Mouse (Mus musculus) olfactory bulb, adult 2 months (tissue): Measurements from ENCODE around the gene Exosc7. TPM values are rescaled to one million over a fixed set of nuclear protein-coding genes. Genes with fewer than 3 reads are reported as not detected.

Experiments used
- H3K27ac ChIP-seq: fragments of 200-500 bp; 2 replicates; pipeline ENCODE4 v1.5.1; 2012; ENCODE audit warnings: low read depth, low read length; ENCODE audit not compliant: insufficient read depth
- H3K4me1 ChIP-seq: fragments of 200-500 bp; 2 replicates; pipeline ENCODE4 v1.6.1; 2012; ENCODE audit warnings: low read length; ENCODE audit not compliant: control insufficient read depth, insufficient read depth
- H3K4me3 ChIP-seq: fragments of 200-500 bp; 2 replicates; pipeline ENCODE4 v1.5.1; 2012; ENCODE audit warnings: mild to moderate bottlenecking, low read depth, low read length, moderate library complexity; ENCODE audit not compliant: insufficient read depth
- CTCF ChIP-seq: fragments of 200-500 bp; IDR thresholded peaks from 2 replicates; pipeline ENCODE4 v1.5.1; 2012; ENCODE audit warnings: low read depth, mild to moderate bottlenecking, low read length, moderate library complexity; ENCODE audit not compliant: insufficient read depth
- POLR2A ChIP-seq: fragments of 200-500 bp; IDR thresholded peaks from 2 replicates; pipeline ENCODE4 v1.6.1; 2012; ENCODE audit warnings: mild to moderate bottlenecking, low read depth, low read length, moderate library complexity; ENCODE audit not compliant: insufficient read depth
- WGBS: fragments of 180-500 bp; shearing (Covaris S2); methylation state at CpG from one replicate; pipeline ENCODE4 v1.1.7; 2018; 5-methylcytosine and 5-hydroxymethylcytosine counted together
- polyA plus RNA-seq: library from polyadenylated mRNA; stranded (reverse); fragments of >200 nt; gene quantifications from 2 replicates; pipeline ENCODE4 v1.2.4, GENCODE M21; 2012; ENCODE audit warnings: low replicate concordance; ENCODE audit not compliant: missing spikeins, insufficient read depth, insufficient read length

Exosc7 gene
- polyA plus RNA-seq, 1 experiment = not detected

DNA sequence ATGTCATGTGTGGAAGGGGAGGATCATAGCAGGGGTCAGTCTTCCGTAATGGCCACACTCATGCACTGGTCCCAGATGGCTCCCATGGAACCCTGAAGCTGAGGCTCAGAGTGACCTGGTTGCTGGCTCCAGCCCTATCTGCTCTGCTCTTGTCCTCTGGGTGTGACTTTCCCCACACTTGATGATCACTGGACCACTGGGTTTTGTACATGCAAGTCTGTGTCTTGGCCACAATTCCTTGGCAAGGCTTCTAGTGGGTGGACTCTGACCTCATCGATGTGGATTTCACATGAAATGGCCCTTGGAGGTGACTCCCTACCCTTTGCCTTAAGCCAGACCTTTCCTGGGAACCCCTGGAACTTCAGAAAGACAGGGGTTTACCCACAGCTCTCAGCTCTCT, 40.1 kb downstream of the Exosc7 start:
- WGBS = 96% methylated on average over 2 of the region's 2 CpGs
- Histone ChIP-seq H3K4me3 (no peak overlapping the region), H3K4me1 (peaks cover 3% of the 10 kb centered on the region), H3K27ac (no peak overlapping the region)
- TF ChIP-seq POLR2A (no peak), CTCF (no peak)

DNA sequence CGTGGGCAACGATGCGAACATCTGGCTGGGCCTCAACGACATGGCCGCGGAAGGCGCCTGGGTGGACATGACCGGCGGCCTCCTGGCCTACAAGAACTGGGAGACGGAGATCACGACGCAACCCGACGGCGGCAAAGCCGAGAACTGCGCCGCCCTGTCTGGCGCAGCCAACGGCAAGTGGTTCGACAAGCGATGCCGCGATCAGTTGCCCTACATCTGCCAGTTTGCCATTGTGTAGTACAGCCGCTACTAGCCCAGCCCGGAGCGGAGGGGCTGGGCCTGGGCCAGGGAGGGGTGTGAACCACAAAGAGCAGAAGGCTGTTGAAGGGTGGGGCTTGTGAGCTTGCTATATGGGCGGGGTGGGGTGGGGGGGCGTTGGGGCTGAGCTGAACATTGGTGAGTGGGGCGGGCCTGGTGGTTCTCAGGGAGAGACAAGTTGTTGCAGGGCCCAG, 43.9 kb downstream of the Exosc7 start:
- WGBS = 45% methylated on average over 30 of the region's 30 CpGs
- H3K4me3 ChIP-seq = no peak overlapping the region
- no peak for TF ChIP-seq CTCF
- TF ChIP-seq POLR2A = no peak
- H3K4me1 ChIP-seq = peaks cover 3% of the 10 kb centered on the region
- H3K27ac ChIP-seq = no peak overlapping the region

DNA sequence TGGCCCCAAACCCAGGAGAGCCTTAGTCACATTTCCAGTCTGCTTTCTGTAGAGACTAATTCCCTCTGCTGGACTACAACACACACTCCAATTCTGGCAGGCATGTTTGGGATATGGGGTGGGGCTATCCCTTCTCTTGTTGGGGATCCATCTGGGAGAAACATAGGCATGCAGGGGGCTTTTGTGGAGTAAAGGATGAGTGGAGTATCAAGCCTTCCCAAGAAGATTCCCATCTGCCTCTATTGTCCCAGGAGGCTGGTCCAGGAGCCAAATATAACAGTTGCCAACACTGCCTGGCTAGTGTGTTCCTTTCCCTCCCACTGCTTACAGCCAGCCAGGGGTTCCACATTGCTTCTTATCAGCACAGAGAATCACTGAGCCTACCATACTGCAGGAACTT, 44.7 kb downstream of the Exosc7 start:
- H3K4me1 ChIP-seq = peaks cover 3% of the 10 kb centered on the region
- H3K4me3 ChIP-seq = no peak overlapping the region
- no peak overlapping the region for H3K27ac ChIP-seq
- TF ChIP-seq POLR2A (no peak), CTCF (no peak)

DNA sequence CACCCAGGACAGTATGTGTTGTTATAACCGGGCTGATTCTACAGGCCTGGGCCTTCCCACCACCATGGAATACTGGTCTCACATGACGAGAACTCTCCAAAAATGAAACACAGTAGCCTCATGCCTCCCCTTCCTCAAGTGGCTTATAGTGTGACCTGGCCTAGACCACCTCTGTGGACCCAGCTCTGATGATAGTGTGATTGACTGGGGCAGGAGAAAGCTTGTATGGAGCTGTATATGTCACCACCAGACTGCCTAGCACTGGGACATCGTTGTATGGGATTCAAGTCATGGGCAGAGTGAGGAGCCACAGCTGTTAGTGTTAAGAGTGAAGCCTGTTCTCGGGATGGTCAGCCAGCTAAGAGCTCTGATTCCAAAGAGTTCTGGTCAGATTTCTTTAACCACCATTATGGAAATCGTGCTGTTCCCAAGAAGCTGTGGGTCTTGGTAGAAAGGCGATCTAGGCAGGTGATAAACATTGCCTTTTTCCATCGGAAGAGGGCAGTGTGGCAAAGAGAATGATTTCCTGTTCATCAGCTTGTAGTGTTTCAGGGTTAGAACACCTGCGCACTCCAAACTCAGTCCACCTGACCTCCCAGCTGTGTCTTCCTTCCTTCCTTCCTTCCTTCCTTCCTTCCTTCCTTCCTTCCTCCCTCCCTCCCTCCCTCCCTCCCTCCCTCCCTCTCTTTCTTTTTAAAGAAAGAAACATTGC, 45.3 kb downstream of the Exosc7 start:
- H3K4me1 ChIP-seq = peaks cover 3% of the 10 kb centered on the region
- WGBS = 63% methylated on average over 8 of the region's 8 CpGs

DNA sequence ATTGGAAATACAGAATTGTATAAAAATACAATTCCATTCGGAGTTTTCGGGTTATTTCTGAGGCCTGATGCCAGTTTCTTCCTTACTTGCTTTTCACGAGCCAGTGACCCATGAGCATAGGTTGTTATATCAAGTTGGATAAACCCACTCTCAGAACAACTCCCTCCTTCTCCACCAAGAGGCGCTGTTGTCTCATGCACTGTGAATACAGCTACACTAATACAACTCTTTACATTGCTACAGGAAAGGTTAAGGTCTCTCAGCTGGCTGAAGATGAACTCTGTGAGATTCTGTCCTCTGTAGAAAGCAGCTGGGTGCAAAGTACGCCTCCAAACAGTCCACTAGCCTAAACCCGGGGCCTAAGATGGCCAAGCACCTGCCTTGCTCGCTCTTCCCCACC, 46.3 kb downstream of the Exosc7 start:
- WGBS = 62% methylated on average over 7 of the region's 7 CpGs
- Histone ChIP-seq H3K27ac (no peak overlapping the region), H3K4me1 (peaks cover 3% of the 10 kb centered on the region), H3K4me3 (no peak overlapping the region)
- no peak for TF ChIP-seq CTCF
- TF ChIP-seq POLR2A = no peak

More for the DNA sequence above, 45.3 kb downstream of the Exosc7 start:
- no peak overlapping the region for H3K27ac ChIP-seq
- no peak overlapping the region for H3K4me3 ChIP-seq
- TF ChIP-seq POLR2A (no peak), CTCF (no peak)

DNA sequence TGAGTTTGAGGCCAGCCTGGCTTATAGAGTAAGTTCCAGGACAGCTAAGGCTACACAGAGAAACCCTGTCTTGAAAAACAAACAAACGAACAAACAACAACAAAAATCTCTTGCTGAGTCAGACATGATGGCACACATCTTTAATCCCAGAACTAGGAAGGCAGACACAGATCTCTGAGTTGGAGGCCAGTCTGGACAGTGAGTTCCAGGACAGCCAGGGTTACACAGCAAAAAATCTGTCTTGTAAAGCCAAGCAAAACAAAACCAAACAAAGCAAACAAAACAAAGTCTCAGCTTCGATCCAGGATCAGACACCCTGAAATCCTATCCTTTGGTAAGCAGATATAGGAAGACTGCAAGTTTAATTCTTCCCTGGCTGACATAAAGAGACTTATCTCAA, 48.8 kb downstream of the Exosc7 start:
- Histone ChIP-seq H3K27ac (no peak overlapping the region), H3K4me3 (no peak overlapping the region), H3K4me1 (peaks cover 2% of the 10 kb centered on the region)
- TF ChIP-seq POLR2A (no peak), CTCF (no peak)
- WGBS = 71% methylated on average over 2 of the region's 2 CpGs

DNA sequence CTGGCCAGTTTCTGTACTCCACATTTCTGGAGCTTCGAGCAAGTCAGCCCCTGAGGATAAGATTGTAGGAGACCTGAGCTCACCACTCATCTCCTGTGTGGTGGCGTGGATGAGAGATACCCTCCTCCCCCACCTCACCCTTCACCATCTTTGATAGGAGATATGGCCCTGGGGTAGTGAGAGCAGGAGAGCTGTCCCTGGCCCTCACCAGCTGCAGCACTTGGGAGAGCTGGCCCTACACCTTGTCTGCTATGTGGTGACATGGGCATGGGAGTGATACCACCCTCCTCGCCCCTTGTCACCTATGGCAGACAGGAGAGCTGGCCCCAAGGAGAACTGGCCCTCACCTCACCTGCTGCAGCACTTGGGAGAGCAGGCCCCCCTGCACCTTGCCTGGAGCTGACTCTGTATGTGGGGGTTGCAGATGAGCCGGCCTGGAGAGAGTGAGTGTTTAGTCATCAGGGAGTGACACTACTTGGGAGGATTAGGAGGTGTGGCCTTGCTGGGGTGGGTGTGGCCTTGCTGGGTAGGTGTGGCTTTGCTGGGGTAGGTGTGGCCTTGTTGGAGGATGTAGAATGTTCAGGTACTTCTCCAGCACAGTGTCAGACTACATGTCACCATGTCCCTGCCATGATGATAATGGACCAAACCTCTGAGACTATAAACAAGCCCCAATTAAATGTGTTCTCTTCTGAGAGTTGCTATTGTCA, 50.1 kb downstream of the Exosc7 start:
- no peak overlapping the region for H3K27ac ChIP-seq
- no peak for TF ChIP-seq POLR2A
- no peak for TF ChIP-seq CTCF
- H3K4me1 ChIP-seq = no peaks in the 10 kb centered on the region; the same call in 1 of the 2 replicates
- 83% methylated on average over 4 of the region's 4 CpGs for WGBS
- H3K4me3 ChIP-seq = no peak overlapping the region

DNA sequence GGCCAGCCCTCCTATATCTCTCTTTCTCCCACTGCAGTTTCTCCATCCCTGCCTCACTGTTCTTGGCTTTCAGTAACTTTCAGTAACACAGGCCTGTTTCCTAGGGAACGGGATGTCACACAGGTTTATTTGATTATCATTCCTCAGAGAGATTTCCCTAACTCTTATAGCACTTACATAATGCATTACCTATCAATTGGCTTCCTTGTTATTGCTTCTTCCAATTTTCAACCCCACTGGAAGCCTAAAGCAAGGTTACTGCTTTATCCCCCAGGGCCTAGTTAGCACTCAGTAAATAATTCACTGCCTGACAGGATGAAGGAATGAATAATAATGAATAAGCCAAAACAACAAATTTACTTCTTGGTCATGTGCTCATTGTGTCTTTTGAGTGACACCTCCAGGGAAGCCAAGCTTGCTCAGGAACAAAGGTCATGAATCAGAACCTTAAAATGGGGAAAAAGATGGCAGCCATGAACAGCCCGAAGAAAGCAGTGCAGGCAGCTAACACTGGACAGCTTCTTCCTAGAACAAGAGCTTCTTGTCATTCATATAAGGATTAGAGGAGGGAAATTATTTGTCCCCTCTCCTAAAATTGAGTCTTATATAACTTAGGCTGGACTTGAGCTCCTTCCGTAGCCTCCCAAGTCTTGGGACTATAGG, 52.9 kb downstream of the Exosc7 start:
- WGBS = 87% methylated on average over 3 of the region's 3 CpGs
- Histone ChIP-seq H3K4me1 (no peaks in the 10 kb centered on the region), H3K27ac (no peak overlapping the region)

DNA sequence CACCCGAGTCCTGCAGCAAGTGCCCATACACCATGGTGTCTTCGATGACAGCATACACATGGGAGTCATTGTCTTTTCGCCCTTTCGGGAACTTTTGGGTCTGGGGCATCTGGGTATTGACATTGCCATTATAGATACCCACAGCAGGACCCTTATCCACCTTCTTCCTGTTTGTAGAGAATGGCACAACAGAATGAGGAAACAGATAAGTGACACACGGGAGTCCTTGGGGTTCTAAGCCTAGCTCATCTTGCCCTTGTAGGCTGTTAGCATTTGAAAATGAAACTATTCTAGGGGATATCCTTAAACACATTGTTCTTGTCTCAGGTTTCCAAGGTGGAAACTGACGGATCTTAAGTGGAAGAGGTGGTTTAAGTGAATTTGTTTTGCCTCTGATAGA, 60.7 kb downstream of the Exosc7 start:
- 91% methylated on average over 6 of the region's 6 CpGs for WGBS
- TF ChIP-seq POLR2A (no peak), CTCF (no peak)
- H3K4me1 ChIP-seq = peaks cover 3% of the 10 kb centered on the region; the same call in 1 of the 2 replicates
- no peak overlapping the region for H3K27ac ChIP-seq
- H3K4me3 ChIP-seq = no peak overlapping the region

More for the DNA sequence above, 52.9 kb downstream of the Exosc7 start:
- TF ChIP-seq CTCF (no peak), POLR2A (no peak)
- no peak overlapping the region for H3K4me3 ChIP-seq
